Mouse (Mus musculus) CD8-positive naive resting alpha-beta T cell, adult 2 months (primary cell): ENCODE data around the gene Gramd4.
"Not testable (repeated sequence)": the region's sequence is repeated elsewhere in the genome, so short reads cannot be mapped to it uniquely, and the experiment has no call there.

Experiments used
- DNase-seq, 2 experiments: peaks; one replicate each; pipeline ENCODE4 v3.0.0; 2022; ENCODE audit warnings: low read depth in 2 of 2, low spot score in 2 of 2

Gramd4 gene

GRCm38 (mm10) chr15:86050170-86050743 is 7.2 kb upstream of the Gramd4 start:
- no peak for DNase-seq

- no peak for DNase-seq
Observed at GRCm38 (mm10) chr15:86051152-86051551, 6.3 kb upstream of the Gramd4 start.

GRCm38 (mm10) chr15:86051878-86052478 is 5.5 kb upstream of the Gramd4 start:
- DNase-seq: no peak

- DNase-seq: peak; percentile 83 to 87
Observed at GRCm38 (mm10) chr15:86053890-86054536, 3.5 kb upstream of the Gramd4 start.

GRCm38 (mm10) chr15:86054861-86055260 is 2.6 kb upstream of the Gramd4 start:
- DNase-seq: not testable (repeated sequence)

- DNase-seq: no peak
Observed at GRCm38 (mm10) chr15:86056221-86056760, 1.2 kb upstream of the Gramd4 start.

GRCm38 (mm10) chr15:86057908-86058307 is 413 bp downstream of the Gramd4 start:
- no peak for DNase-seq

- DNase-seq: peak; percentile 59 to 67
Observed at GRCm38 (mm10) chr15:86058394-86058915, 960 bp downstream of the Gramd4 start.

- no peak for DNase-seq
Observed at GRCm38 (mm10) chr15:86058931-86059834, 1.7 kb downstream of the Gramd4 start.

GRCm38 (mm10) chr15:86059835-86060380 is 2.4 kb downstream of the Gramd4 start:
- no peak for DNase-seq

GRCm38 (mm10) chr15:86060581-86060980 is 3.1 kb downstream of the Gramd4 start:
- DNase-seq: no peak

GRCm38 (mm10) chr15:86061221-86061620 is 3.7 kb downstream of the Gramd4 start:
- DNase-seq: no peak

GRCm38 (mm10) chr15:86061848-86062481 is 4.5 kb downstream of the Gramd4 start:
- no peak for DNase-seq

- no peak for DNase-seq
Observed at GRCm38 (mm10) chr15:86064191-86064849, 6.8 kb downstream of the Gramd4 start.

GRCm38 (mm10) chr15:86064850-86065229 is 7.3 kb downstream of the Gramd4 start:
- no peak for DNase-seq

- DNase-seq: no peak
Observed at GRCm38 (mm10) chr15:86065367-86065766, 7.9 kb downstream of the Gramd4 start.

- DNase-seq: no peak
Observed at GRCm38 (mm10) chr15:86066836-86067580, 9.5 kb downstream of the Gramd4 start.

- peak; percentile 83 for DNase-seq
Observed at GRCm38 (mm10) chr15:86067581-86067910, 10.1 kb downstream of the Gramd4 start.

GRCm38 (mm10) chr15:86067941-86068495 is 10.5 kb downstream of the Gramd4 start:
- no peak for DNase-seq
